Mouse (Mus musculus) olfactory bulb, adult 2 months (tissue): ENCODE results near the gene Racgap1. TPM values are rescaled to one million over a fixed set of nuclear protein-coding genes. Genes with fewer than 3 reads are reported as not detected.

Experiments used
- H3K27ac ChIP-seq: fragments of 200-500 bp; 2 replicates; pipeline ENCODE4 v1.5.1; 2012; ENCODE audit warnings: low read depth, low read length; ENCODE audit not compliant: insufficient read depth
- H3K4me1 ChIP-seq: fragments of 200-500 bp; 2 replicates; pipeline ENCODE4 v1.6.1; 2012; ENCODE audit warnings: low read length; ENCODE audit not compliant: control insufficient read depth, insufficient read depth
- H3K4me3 ChIP-seq: fragments of 200-500 bp; 2 replicates; pipeline ENCODE4 v1.5.1; 2012; ENCODE audit warnings: mild to moderate bottlenecking, low read depth, low read length, moderate library complexity; ENCODE audit not compliant: insufficient read depth
- CTCF ChIP-seq: fragments of 200-500 bp; IDR thresholded peaks from 2 replicates; pipeline ENCODE4 v1.5.1; 2012; ENCODE audit warnings: low read depth, mild to moderate bottlenecking, low read length, moderate library complexity; ENCODE audit not compliant: insufficient read depth
- POLR2A ChIP-seq: fragments of 200-500 bp; IDR thresholded peaks from 2 replicates; pipeline ENCODE4 v1.6.1; 2012; ENCODE audit warnings: mild to moderate bottlenecking, low read depth, low read length, moderate library complexity; ENCODE audit not compliant: insufficient read depth
- WGBS: fragments of 180-500 bp; shearing (Covaris S2); methylation state at CpG from one replicate; pipeline ENCODE4 v1.1.7; 2018; 5-methylcytosine and 5-hydroxymethylcytosine counted together
- polyA plus RNA-seq: library from polyadenylated mRNA; stranded (reverse); fragments of >200 nt; gene quantifications from 2 replicates; pipeline ENCODE4 v1.2.4, GENCODE M21; 2012; ENCODE audit warnings: low replicate concordance; ENCODE audit not compliant: missing spikeins, insufficient read depth, insufficient read length

Racgap1 gene
- polyA plus RNA-seq, 1 experiment = not detected

- WGBS = 82% methylated on average over 22 of the region's 22 CpGs
- peaks cover 40% of the 10 kb centered on the region for H3K4me1 ChIP-seq
- no peak within 1 kb of the TSS for H3K27ac ChIP-seq
- TF ChIP-seq CTCF (no peak), POLR2A (no peak)
- no peak within 1 kb of the TSS for H3K4me3 ChIP-seq
These were observed 50.3 kb downstream of the Racgap1 start, which contains the start of gene Aqp6 for GRCm38 (mm10) chr15:99600986-99601822. Gene Aqp6 (plus strand): TSS chr15:99601400.

- no peak overlapping the region for H3K27ac ChIP-seq
- 39% methylated on average over 17 of the region's 17 CpGs for WGBS
- H3K4me3 ChIP-seq = no peak overlapping the region
- TF ChIP-seq CTCF (no peak), POLR2A (no peak)
- H3K4me1 ChIP-seq = peaks cover 40% of the 10 kb centered on the region
These were observed 52.0 kb downstream of the Racgap1 start for GRCm38 (mm10) chr15:99599245-99600070.

- TF ChIP-seq POLR2A = no peak
- no peak for TF ChIP-seq CTCF
These were observed 53.9 kb downstream of the Racgap1 start for GRCm38 (mm10) chr15:99597596-99597995.

GRCm38 (mm10) chr15:99596841-99597240, 54.6 kb downstream of the Racgap1 start:
- TF ChIP-seq CTCF (no peak), POLR2A (no peak)
- H3K4me1 ChIP-seq = peaks cover 29% of the 10 kb centered on the region
- no peak overlapping the region for H3K4me3 ChIP-seq
- no peak overlapping the region for H3K27ac ChIP-seq
- 59% methylated on average over 7 of the region's 7 CpGs for WGBS

More at GRCm38 (mm10) chr15:99597596-99597995, 53.9 kb downstream of the Racgap1 start:
- 85% methylated on average over 8 of the region's 8 CpGs for WGBS
- H3K27ac ChIP-seq = no peak overlapping the region
- no peak overlapping the region for H3K4me3 ChIP-seq
- H3K4me1 ChIP-seq = peaks cover 36% of the 10 kb centered on the region

GRCm38 (mm10) chr15:99596056-99596687, 55.3 kb downstream of the Racgap1 start:
- TF ChIP-seq POLR2A (no peak), CTCF (peak; percentile 91)
- 0% methylated on average over 7 of the region's 7 CpGs for WGBS
- Histone ChIP-seq H3K4me1 (peaks cover 23% of the 10 kb centered on the region), H3K27ac (no peak overlapping the region), H3K4me3 (no peak overlapping the region)

GRCm38 (mm10) chr15:99594951-99595350, 56.5 kb downstream of the Racgap1 start:
- no peak overlapping the region for H3K27ac ChIP-seq
- H3K4me3 ChIP-seq = no peak overlapping the region
- TF ChIP-seq CTCF (no peak), POLR2A (no peak)
- H3K4me1 ChIP-seq = peaks cover 21% of the 10 kb centered on the region
- WGBS = 85% methylated on average over 10 of the region's 10 CpGs

GRCm38 (mm10) chr15:99592877-99593276, 58.6 kb downstream of the Racgap1 start:
- H3K4me1 ChIP-seq = peaks cover 12% of the 10 kb centered on the region
- no peak for TF ChIP-seq CTCF
- no peak for TF ChIP-seq POLR2A
- no peak overlapping the region for H3K27ac ChIP-seq
- 90% methylated on average over 5 of the region's 5 CpGs for WGBS
- H3K4me3 ChIP-seq = no peak overlapping the region

- TF ChIP-seq POLR2A (no peak), CTCF (no peak)
- no peak overlapping the region for H3K4me3 ChIP-seq
- WGBS = 64% methylated on average over 8 of the region's 8 CpGs
- peaks cover 12% of the 10 kb centered on the region for H3K4me1 ChIP-seq
- H3K27ac ChIP-seq = no peak overlapping the region
These were observed 59.3 kb downstream of the Racgap1 start for GRCm38 (mm10) chr15:99592177-99592576.
